Mouse (Mus musculus): ENCODE data around the gene Gm11983. TPM values are rescaled to one million over a fixed set of nuclear protein-coding genes. Genes with fewer than 3 reads are reported as not detected.

Gene Gm11983
- polyA plus RNA-seq (2017; shearing (Covaris generic)): not detected

GRCm38 (mm10) chr11:6837554-6837953, at the start of gene Gm11983:
Gm11983 (minus strand) TSS chr11:6837654.

Other genes with a start within 250 kb of the Gm11983 start
- gene Nacad, start 231.6 kb downstream of the Gm11983 start, polyA plus RNA-seq (2017; shearing (Covaris generic)): 1.6 TPM
- gene Tbrg4, start 211.6 kb downstream of the Gm11983 start, polyA plus RNA-seq (2017; shearing (Covaris generic)): 15.7 TPM
- gene Wap, start 199.0 kb downstream of the Gm11983 start, polyA plus RNA-seq (2017; shearing (Covaris generic)): not detected
- 11.7 TPM for gene Ramp3, start 179.1 kb downstream of the Gm11983 start, polyA plus RNA-seq (2017; shearing (Covaris generic))
- gene Adcy1, start 225.8 kb upstream of the Gm11983 start, polyA plus RNA-seq (2017; shearing (Covaris generic)): 0.57 TPM

All from CD4-positive, CD25-positive, alpha-beta regulatory T cell, adult 9 weeks (primary cell).